Mouse (Mus musculus) neural tube, embryonic 14.5 days (tissue): ENCODE data around the gene Zyx. TPM values are rescaled to one million over a fixed set of nuclear protein-coding genes. Genes with fewer than 3 reads are reported as not detected.

Experiments used
- ATAC-seq: fragments of 200-750 bp; cut with Nextera tagmentation; 2 replicates; pipeline ENCODE4 v1.8.0; 2017; ENCODE audit warnings: low read depth, mild to moderate bottlenecking, moderate TSS enrichment, moderate library complexity
- H3K27ac ChIP-seq: fragments of 300-500 bp; sonication (generic); 2 replicates; pipeline ENCODE4 v1.5.1; 2014; ENCODE audit warnings: low read depth, mild to moderate bottlenecking, control low read depth, low read length, moderate library complexity, mixed read lengths
- H3K27me3 ChIP-seq: fragments of 300-500 bp; sonication (generic); 2 replicates; pipeline ENCODE4 v1.6.1; 2014; ENCODE audit warnings: low read length; ENCODE audit not compliant: control insufficient read depth, insufficient read depth
- H3K36me3 ChIP-seq: fragments of 300-500 bp; sonication (generic); 2 replicates; pipeline ENCODE4 v1.6.1; 2014; ENCODE audit warnings: low read length, mixed read lengths; ENCODE audit not compliant: control insufficient read depth, insufficient read depth
- H3K4me1 ChIP-seq: fragments of 300-500 bp; sonication (generic); 2 replicates; pipeline ENCODE4 v1.6.1; 2014; ENCODE audit warnings: low read length; ENCODE audit not compliant: control insufficient read depth, insufficient read depth
- H3K4me2 ChIP-seq: fragments of 300-500 bp; sonication (generic); 2 replicates; pipeline ENCODE4 v1.6.1; 2014; ENCODE audit warnings: mild to moderate bottlenecking, low read depth, low read length, control low read depth
- H3K4me3 ChIP-seq: fragments of 300-500 bp; sonication (generic); 2 replicates; pipeline ENCODE4 v1.5.1; 2014; ENCODE audit warnings: low read depth, low read length, control low read depth, mixed read lengths
- H3K9ac ChIP-seq: fragments of 300-500 bp; sonication (generic); replicated peaks from 2 replicates; pipeline ENCODE4 v1.6.1; 2014; ENCODE audit warnings: low read depth, mild to moderate bottlenecking, control low read depth, low read length, mixed read lengths
- H3K9me3 ChIP-seq: fragments of 300-500 bp; sonication (generic); 2 replicates; pipeline ENCODE4 v1.6.1; 2016; ENCODE audit warnings: low read length; ENCODE audit not compliant: control insufficient read depth
- WGBS: fragments of 180-500 bp; shearing (Covaris S2); extraction: QIAGEN DNeasy Blood & Tissue Kit; methylation state at CpG from one replicate; pipeline ENCODE4 v1.1.7; 2014; 5-methylcytosine and 5-hydroxymethylcytosine counted together
- polyA plus RNA-seq: library from polyadenylated mRNA; unstranded; fragments of >200 nt; fragmentation: Nextera tagmentation; extraction: Ambion mirVana; gene quantifications from 2 replicates; pipeline ENCODE4 v1.2.1, GENCODE M21; 2014

The Zyx gene
- polyA plus RNA-seq, 1 experiment from 2014 or later = 52.7 TPM

- Histone ChIP-seq H3K27ac (no peak overlapping the region), H3K9me3 (no peaks in the 10 kb centered on the region), H3K36me3 (peaks cover 27% of the 10 kb centered on the region), H3K27me3 (no peaks in the 10 kb centered on the region), H3K4me1 (peaks cover 8% of the 10 kb centered on the region; the same call in 1 of the 2 replicates), H3K9ac (no peak overlapping the region), H3K4me3 (no peak overlapping the region), H3K4me2 (no peak overlapping the region)
- ATAC-seq = no peak
- WGBS = 57% methylated on average over 11 of the region's 11 CpGs
Observed at GRCm38 (mm10) chr6:42354076-42355019, 4.9 kb downstream of the Zyx start.

- Histone ChIP-seq H3K27me3 (no peaks in the 10 kb centered on the region), H3K9ac (no peak overlapping the region), H3K27ac (no peak overlapping the region), H3K4me2 (no peak overlapping the region), H3K4me1 (peaks cover 8% of the 10 kb centered on the region; the same call in 1 of the 2 replicates), H3K36me3 (peaks cover 27% of the 10 kb centered on the region), H3K9me3 (no peaks in the 10 kb centered on the region), H3K4me3 (no peak overlapping the region)
- ATAC-seq = no peak
- 96% methylated on average over 6 of the region's 6 CpGs for whole genome bisulfite sequencing
Observed at GRCm38 (mm10) chr6:42355366-42355765, 5.9 kb downstream of the Zyx start.

- ATAC-seq = no peak
- H3K36me3 ChIP-seq = peaks cover 27% of the 10 kb centered on the region
- H3K4me1 ChIP-seq = peaks cover 6% of the 10 kb centered on the region; the same call in 1 of the 2 replicates
Observed at GRCm38 (mm10) chr6:42355794-42356600, 6.6 kb downstream of the Zyx start.

GRCm38 (mm10) chr6:42356913-42357312 is 7.5 kb downstream of the Zyx start:
- Histone ChIP-seq H3K27me3 (no peaks in the 10 kb centered on the region), H3K36me3 (peaks cover 27% of the 10 kb centered on the region), H3K4me1 (0 out of 2 replicates have a peak, but pooled peaks cover 4% of the 10 kb centered on the region), H3K4me3 (no peak overlapping the region), H3K9ac (no peak overlapping the region), H3K4me2 (no peak overlapping the region), H3K27ac (no peak overlapping the region), H3K9me3 (no peaks in the 10 kb centered on the region)
- no peak for ATAC-seq
- WGBS = 97% methylated on average over 5 of the region's 5 CpGs

More at GRCm38 (mm10) chr6:42355794-42356600, 6.6 kb downstream of the Zyx start:
- no peak overlapping the region for H3K4me3 ChIP-seq
- no peaks in the 10 kb centered on the region for H3K27me3 ChIP-seq
- no peak overlapping the region for H3K27ac ChIP-seq
- WGBS = 94% methylated on average over 13 of the region's 13 CpGs
- H3K9me3 ChIP-seq = no peaks in the 10 kb centered on the region
- no peak overlapping the region for H3K4me2 ChIP-seq
- H3K9ac ChIP-seq = no peak overlapping the region

GRCm38 (mm10) chr6:42357901-42358300 is 8.5 kb downstream of the Zyx start:
- H3K9ac ChIP-seq = no peak overlapping the region
- peaks cover 27% of the 10 kb centered on the region for H3K36me3 ChIP-seq
- no peak for ATAC-seq
- 0 out of 2 replicates have a peak, but pooled peaks cover 4% of the 10 kb centered on the region for H3K4me1 ChIP-seq
- no peaks in the 10 kb centered on the region for H3K27me3 ChIP-seq
- no peak overlapping the region for H3K4me2 ChIP-seq
- no peak overlapping the region for H3K4me3 ChIP-seq
- no peaks in the 10 kb centered on the region for H3K9me3 ChIP-seq
- no peak overlapping the region for H3K27ac ChIP-seq
- 42% methylated on average over 6 of the region's 6 CpGs for WGBS

GRCm38 (mm10) chr6:42358901-42359300 is 9.5 kb downstream of the Zyx start:
- H3K4me1 ChIP-seq = no peaks in the 10 kb centered on the region
- H3K4me3 ChIP-seq = no peak overlapping the region
- H3K27me3 ChIP-seq = no peaks in the 10 kb centered on the region
- no peak overlapping the region for H3K4me2 ChIP-seq
- 92% methylated on average over 12 of the region's 12 CpGs for WGBS
- H3K36me3 ChIP-seq = peaks cover 27% of the 10 kb centered on the region
- no peaks in the 10 kb centered on the region for H3K9me3 ChIP-seq
- no peak overlapping the region for H3K9ac ChIP-seq
- no peak for ATAC-seq
- no peak overlapping the region for H3K27ac ChIP-seq

GRCm38 (mm10) chr6:42359364-42360147 is 10.1 kb downstream of the Zyx start:
- no peaks in the 10 kb centered on the region for H3K9me3 ChIP-seq
- WGBS = 81% methylated on average over 9 of the region's 9 CpGs
- H3K27me3 ChIP-seq = no peaks in the 10 kb centered on the region
- H3K27ac ChIP-seq = no peak overlapping the region
- ATAC-seq = no peak
- H3K4me1 ChIP-seq = no peaks in the 10 kb centered on the region
- no peak overlapping the region for H3K4me3 ChIP-seq
- peaks cover 27% of the 10 kb centered on the region for H3K36me3 ChIP-seq
- H3K4me2 ChIP-seq = no peak overlapping the region
- H3K9ac ChIP-seq = no peak overlapping the region

GRCm38 (mm10) chr6:42360231-42360840 is 10.9 kb downstream of the Zyx start:
- H3K36me3 ChIP-seq = peaks cover 26% of the 10 kb centered on the region
- H3K9me3 ChIP-seq = no peaks in the 10 kb centered on the region
- H3K27me3 ChIP-seq = no peaks in the 10 kb centered on the region
- H3K4me3 ChIP-seq = no peak overlapping the region
- H3K9ac ChIP-seq = no peak overlapping the region
- no peak overlapping the region for H3K4me2 ChIP-seq
- 91% methylated on average over 6 of the region's 6 CpGs for WGBS
- no peaks in the 10 kb centered on the region for H3K4me1 ChIP-seq
- no peak overlapping the region for H3K27ac ChIP-seq
- no peak for ATAC-seq
